15 mouse cellular contexts compared by ENCODE assay signal in genomic region chrX:145490417-145490816, GRCm38 (mm10).
"Had no signal": no experiment of that assay in that cellular context is flagged by ENCODE, and none has a peak within 500 bp of the region (broad histone marks: within the 10 kb centered on the region; RNA-seq: fewer than 3 reads in every experiment).

No protein-coding gene starts in this region.

- DNase-seq: kidney, adult 8-10 months; kidney, postnatal 36 days; lung, postnatal 10 days; lung, postnatal 4 days; midbrain, embryonic 14.5 days; retina, postnatal 1 day; right cerebral cortex, postnatal 4 days; thymus, postnatal 36 days had no signal

- H3K27ac ChIP-seq: kidney, postnatal 0 days; left cerebral cortex, adult 2 months; limb, embryonic 10.5 days; midbrain, embryonic 10.5 days; neural tube, embryonic 12.5 days; stomach, embryonic 15.5 days had no signal

- H3K9me3 ChIP-seq: limb, embryonic 10.5 days; midbrain, embryonic 10.5 days; neural tube, embryonic 12.5 days; stomach, embryonic 15.5 days had no signal

- H3K9ac ChIP-seq: lung, embryonic 14.5 days; neural tube, embryonic 12.5 days; stomach, embryonic 15.5 days had no signal

- H3K4me1 ChIP-seq: limb, embryonic 10.5 days; midbrain, embryonic 10.5 days; neural tube, embryonic 12.5 days; stomach, embryonic 15.5 days had no signal

- H3K27me3 ChIP-seq: neural tube, embryonic 12.5 days; stomach, embryonic 15.5 days had no signal

- H3K4me2 ChIP-seq: lung, embryonic 14.5 days; neural tube, embryonic 12.5 days; stomach, embryonic 15.5 days had no signal

- H3K36me3 ChIP-seq: neural tube, embryonic 12.5 days; stomach, embryonic 15.5 days had no signal

- H3K4me3 ChIP-seq: left cerebral cortex, adult 2 months; limb, embryonic 10.5 days; midbrain, embryonic 10.5 days; neural tube, embryonic 12.5 days; stomach, embryonic 15.5 days had no signal
